Mouse (Mus musculus): ENCODE data around the gene Fads1.

The Fads1 gene

DNA sequence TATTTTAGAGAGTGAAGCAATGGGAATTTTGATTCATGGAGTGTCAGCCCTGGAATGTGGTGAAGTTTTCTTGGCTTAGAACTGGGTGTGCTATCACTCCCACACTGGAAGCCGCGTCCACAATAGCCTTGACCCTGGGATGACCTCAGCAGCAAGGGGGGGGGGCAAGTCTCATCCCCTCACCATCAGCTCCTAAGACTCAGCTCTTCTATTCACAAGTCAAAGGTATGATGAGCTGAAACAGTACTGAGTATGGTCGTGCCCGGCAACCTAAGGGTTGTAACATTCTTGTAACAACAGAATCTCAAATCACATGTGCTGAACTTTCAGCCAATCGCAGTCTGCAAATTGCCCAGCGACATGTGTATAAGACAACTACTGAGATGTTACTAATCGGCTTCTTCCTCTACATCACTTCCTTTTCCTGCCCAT, 5.7 kb upstream of the Fads1 start:
- DNase-seq (ENCODE audit: low spot score in 2 of 2) = no peak

DNA sequence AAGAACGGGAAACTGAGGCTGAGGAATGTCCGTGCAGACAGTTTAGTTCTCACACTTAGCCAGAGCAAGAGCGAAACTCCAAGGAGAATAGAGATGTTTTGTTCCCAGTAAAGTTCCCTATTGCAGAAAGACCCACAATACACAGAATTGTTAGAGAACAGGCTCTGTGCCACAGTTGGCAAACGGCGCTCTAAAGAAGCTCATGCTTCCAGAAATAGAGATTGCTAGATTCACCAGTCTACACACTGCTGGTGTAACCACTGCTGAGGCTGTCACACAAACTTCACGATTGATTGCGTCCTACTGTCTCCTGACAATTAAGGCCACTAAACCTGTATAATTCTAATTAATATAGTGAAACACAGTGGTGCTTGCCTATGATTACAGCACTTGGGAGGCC, 1.5 kb upstream of the Fads1 start:
- no peak for DNase-seq (ENCODE audit: low spot score in 2 of 2)

DNA sequence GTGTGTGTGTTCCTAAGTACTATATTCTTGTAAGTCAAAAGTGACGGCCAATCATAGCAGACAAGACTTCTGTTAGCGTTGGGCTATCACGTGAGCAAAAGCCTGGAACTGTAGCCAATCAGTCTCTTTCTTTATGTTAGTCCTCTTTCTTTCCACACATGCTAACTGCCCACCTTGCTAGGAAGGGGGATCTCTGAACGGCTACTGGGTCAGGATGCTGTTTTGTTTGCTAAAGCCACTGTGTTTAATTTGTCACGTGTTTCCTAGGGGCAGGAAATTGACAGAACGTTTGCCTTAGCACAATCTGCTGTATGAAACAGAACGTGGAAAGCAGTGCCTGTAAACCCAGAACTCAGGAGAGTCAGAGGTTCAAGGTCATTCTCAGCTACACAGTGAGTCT, 546 bp upstream of the Fads1 start:
- no peak for DNase-seq (ENCODE audit: low spot score in 2 of 2)

DNA sequence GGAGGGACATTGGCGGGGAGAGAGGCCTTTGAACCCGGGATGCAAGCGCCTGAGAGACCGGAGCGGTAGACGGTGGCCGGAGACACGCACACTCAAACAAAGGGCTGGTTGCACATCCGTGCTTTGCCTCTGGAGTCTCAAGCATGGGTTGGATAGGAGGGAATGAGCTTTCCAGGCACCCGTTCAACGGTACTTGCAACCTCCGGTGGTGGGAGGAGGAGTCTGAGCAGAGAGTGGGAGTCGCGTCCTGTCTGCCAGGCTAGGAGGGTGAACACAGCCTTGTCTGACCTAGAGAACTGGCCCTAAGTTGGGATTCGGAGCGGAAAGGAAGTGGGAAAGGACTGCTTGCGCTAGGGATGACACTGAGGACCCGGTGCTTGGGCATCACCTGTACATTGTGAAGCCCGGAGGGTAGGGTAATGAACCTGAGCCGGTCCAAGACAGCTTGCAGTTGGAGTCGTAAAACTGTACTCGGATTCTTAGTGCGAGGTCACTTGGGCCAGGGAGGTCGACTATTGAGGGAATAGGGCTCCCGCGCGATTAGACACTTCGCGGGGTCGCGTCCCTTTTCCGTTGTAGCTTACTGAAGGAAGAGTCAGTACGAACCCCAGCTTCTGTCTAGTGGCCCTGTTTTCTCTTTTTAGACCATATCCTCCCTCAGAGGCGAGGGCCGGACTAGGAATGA, 753 bp downstream of the Fads1 start:
- peak; percentile 59 to 61 for DNase-seq (ENCODE audit: low spot score in 2 of 2)

DNA sequence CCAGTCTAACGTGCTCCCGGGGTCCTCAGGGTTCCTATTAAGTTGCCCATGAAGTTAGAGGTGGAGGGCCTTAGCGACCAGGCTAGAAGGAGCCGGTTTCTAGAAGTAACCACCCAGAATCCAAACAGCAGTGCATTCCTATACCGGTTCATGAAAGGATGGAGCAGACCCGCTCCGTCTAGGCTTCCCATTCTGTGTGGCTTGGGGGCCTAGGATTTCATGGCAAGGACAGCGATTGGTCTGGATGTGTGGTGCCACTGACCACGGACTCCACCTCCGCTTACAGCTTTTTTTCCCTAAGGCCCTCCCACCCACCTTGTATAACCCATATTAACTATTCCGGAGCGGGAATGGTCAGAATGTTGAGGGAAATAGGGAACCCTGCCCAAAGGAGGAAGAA, 1.4 kb downstream of the Fads1 start:
- no peak for DNase-seq (ENCODE audit: low spot score in 2 of 2)

DNA sequence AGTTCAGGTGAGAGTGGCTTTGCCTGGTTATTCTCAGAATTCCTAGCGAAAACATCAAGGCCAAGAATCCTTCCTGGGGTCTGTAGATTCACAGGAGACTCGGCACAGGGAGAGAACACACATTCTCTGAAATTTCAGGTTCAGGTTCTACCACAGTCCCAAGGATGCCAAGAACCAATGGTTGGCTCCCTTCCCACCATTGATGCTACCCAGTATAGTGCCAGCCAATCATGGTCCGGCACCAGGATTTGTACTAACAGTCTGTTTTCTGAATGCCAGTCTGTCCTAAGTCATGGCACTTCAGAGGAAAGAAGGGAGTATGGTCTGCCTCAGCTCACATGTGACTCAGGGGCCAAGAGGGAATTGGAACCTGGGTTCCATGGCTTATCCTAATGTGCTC, 3.2 kb downstream of the Fads1 start:
- no peak for DNase-seq (ENCODE audit: low spot score in 2 of 2)

DNA sequence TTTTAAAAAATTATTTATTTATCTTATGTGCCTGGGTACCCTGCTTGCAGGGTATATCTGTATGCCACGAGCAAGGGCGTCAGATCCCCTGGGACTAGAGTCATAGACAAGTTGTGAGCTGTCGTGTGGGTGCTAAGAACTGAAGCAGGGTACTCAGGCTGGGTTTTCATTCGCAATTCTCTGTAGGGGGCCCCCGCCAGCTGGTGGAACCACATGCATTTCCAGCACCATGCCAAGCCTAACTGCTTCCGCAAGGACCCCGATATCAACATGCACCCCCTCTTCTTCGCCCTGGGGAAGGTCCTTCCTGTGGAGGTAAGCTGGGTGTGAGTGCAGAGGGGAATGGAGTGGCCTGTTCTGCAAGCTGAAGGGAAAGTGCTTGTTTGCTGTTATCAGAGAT, 3.9 kb downstream of the Fads1 start:
- DNase-seq (ENCODE audit: low spot score in 2 of 2) = no peak

DNA sequence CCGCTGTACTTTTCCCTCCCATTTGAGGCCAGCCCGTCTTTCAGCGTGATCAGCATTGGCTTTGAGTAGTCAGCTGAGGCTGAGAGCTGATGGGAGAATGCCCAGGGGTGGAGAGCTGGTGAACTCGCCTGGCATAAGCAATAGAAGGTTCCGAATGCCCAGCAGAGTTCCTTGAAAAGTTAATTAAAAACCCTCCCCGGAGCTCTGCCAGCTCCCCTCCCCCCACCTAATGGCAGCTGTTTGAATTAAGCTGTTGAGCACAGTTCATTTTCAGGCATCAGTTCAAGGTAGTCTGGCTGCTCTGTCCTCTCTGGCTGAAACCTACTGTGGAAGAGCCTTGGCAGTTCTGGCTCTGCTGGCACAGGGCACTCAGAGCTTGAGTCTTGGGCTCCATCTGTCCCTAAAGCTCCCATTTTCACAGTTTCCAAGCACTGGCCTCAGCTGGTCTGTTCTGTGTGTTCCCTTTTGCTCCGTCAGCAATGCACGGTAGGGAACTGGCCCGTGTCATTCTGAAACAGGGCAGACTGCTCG, 5.7 kb downstream of the Fads1 start:
- no peak for DNase-seq (ENCODE audit: low spot score in 2 of 2)

DNA sequence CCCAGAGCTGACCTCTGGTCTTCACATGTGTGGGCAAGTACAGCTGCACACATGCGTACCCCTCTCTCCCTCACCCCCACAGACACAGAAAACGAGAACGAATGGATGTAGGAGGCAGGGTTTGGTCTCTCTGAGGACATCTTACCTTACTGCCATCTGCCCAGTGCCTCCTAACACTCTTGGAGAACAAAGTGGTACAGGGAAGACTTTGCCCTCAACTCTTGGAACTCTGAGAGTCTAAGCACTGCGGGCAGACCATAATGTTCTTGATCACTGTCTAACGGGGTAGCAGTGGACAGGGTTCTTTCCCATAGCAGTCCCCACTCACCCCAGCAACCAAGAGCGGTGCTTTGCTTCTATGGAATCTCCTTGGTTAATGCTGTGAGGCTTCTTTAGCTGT, 6.3 kb downstream of the Fads1 start:
- DNase-seq (ENCODE audit: low spot score in 2 of 2) = no peak

DNA sequence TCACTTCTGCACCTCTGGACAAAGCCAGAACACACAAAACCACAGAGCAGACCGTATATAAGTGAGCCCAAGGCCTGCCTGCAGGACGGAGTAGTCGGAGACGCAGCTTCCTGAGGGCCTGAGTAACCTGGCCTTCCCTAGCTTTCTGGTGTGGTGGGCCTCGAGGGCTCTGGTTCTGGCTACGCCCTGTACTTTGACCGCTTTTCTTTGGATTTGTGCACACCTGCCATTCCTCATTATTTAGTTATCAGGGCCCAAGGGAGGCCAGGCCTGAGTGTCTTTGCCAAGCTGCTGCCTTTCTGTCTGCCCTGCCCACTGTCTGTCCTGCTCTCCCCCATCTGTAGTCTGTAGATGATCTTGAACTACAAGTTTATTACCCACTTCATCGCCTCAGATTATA, 7.3 kb downstream of the Fads1 start:
- DNase-seq (ENCODE audit: low spot score in 2 of 2) = no peak

DNA sequence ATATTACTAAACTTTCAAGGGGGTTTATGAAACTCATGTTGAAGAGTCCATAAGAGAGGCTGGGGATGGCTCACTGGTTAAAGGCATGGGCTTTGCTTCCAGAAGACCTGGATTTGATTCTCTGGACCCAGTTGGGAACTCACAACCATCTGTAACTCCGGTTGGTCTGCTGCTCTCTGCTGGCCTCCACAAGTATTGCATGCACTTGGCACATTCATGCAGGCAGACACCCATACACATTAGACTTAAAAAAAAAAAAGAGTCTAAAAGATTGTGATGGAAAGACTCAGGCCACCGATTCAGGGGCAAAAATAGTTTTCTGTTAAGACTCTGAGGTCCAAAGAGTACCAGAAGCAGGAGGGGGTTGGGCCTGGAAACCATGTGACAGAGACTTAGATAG, 8.1 kb downstream of the Fads1 start:
- DNase-seq (ENCODE audit: low spot score in 2 of 2) = peak; percentile 69 to 78

DNA sequence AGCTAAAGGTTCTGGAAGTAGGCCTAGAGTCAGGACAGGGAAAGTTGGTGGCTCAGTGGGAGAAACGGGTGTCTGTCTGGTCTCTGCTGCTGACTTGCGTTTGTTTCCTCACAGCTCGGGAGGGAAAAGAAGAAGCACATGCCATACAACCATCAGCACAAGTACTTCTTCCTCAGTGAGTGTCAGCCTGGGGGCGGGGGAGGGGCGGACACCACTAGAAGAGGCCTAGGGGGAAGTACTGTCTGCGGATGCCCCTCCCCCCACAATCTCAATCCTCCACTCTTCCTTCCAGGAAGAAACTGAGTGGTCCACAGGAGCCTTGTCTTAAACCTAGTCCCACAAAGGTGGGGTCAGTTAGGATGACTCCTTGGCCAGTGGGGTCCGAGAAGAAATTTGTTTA, 8.6 kb downstream of the Fads1 start:
- DNase-seq (ENCODE audit: low spot score in 2 of 2) = no peak

DNA sequence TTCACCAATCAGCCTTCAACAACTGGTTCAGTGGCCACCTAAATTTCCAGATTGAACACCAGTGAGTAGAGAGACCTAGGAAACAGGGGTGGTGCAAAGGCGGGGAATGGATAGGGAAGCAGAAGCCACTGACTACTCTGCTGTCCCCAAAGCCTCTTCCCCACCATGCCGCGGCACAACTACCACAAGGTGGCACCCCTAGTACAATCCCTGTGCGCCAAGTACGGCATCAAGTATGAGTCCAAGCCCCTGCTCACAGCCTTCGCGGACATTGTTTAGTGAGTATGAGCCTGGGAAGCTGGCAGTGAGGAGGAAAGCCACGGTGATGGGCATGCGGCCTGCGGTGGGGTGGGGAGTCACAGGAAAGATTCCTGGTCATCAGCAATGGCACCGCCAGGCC, 11.6 kb downstream of the Fads1 start:
- no peak for DNase-seq (ENCODE audit: low spot score in 2 of 2)

DNA sequence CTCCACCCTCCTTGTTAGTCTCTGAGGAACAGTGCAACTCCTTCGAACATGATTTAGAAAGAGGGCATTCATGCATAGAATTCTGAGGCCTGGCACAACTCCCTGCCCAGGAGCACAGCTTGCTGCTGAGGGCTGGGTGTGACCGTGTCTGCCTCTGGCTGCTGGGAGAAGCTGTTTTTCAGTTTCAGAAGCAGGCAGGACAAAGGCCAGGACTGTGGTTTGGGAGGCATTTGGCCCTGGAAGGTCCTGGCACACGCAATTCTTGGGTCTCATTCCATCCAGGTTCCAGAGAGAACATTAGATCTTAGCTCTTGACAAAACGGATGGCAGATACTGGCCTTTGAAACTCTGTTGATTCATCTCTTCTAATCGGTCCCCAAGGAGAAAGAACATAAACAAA, 12.6 kb downstream of the Fads1 start:
- no peak for DNase-seq (ENCODE audit: low spot score in 2 of 2)

DNA sequence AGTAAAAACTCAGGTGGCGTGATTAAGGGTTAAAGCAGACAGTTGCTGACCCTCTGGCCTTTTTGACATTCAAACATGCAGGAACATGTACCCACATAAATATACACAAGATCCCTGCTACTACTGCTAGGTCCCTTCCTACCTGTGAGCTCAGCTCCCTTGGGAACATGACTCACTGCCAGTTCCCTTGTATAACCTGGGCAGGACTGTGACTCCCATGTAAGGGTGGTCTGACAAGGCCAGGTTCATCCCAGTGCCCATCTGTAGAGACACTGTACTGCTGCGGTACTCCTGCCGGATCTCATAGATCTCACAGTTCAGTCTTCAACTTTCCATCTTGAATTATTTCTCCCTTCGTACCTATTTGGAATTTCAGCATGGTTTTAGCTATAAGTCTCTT, 14.4 kb downstream of the Fads1 start:
- DNase-seq (ENCODE audit: low spot score in 2 of 2) = no peak

DNA sequence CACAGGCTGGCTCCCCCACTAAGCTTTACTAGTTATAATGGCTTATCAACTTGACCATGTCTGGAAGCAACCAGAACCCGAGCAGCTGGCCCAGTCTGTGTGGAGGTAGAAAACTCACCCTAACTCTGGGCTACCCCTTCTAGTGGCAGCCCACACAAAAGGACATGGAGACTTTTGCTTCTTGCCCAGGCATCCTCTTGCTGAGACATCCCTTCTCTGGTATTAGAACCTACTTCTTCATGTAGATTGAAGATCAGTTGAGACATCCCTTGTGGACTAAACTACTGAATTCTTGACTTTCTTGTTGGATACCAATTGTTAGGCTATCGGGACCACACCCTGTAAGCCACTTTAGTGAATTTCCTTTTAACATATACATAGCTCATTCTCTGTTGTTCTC, 15.6 kb downstream of the Fads1 start:
- no peak for DNase-seq (ENCODE audit: low spot score in 2 of 2)

DNA sequence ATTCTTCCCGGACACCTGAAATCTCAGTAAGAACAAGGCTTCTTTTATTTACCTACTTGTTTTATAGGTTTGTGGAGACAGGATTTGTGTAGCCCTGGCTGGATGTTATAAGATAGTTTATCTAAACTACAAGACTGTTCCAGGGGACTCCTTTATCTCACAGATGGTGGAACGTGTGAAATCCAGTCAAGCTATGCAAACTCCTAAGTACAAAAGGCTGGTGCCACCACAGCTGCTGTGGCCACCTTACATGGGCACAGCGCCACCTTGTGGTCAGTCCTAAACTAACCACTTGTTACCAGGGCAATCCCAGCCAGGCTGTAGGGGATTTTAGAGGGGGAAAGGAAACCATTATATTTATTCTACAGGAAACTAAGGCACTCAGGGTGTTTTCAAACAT, 16.0 kb downstream of the Fads1 start:
- DNase-seq (ENCODE audit: low spot score in 2 of 2) = peak in 1 of 2 experiments; percentile 79

DNA sequence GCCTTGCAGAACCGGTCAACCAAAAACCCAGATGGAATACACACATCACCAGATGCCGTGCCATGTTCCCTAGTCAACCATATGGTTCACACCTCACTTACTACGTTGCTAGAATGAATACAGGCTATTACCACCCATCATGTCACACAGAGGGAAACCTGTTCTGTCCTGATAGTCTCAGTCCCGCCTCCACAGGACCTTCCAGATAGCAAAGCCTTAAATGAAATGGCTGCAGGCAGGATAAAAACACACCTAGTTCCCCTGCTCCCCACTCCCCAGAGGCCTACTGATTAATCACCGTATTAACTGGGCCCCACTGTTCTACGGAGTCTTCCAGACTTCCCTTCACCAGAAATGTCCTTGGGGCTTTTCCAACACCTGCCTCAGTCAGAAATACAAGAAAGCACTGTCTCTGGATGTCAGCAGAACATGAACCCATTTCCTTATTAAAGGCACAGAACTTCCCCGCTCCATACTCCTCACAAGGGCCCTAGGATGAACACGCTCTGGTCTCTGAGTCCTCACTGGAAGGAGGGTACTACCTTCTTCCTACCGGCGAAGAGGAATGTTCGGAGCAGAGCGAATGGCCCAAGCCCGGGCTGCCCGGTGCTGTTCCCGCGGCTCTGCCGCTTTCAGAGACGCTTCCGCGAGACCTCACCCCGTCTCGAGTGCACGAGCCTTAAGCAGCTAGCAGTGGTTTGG, 20.6 kb downstream of the Fads1 start:
- no peak for DNase-seq (ENCODE audit: low spot score in 2 of 2)

DNA sequence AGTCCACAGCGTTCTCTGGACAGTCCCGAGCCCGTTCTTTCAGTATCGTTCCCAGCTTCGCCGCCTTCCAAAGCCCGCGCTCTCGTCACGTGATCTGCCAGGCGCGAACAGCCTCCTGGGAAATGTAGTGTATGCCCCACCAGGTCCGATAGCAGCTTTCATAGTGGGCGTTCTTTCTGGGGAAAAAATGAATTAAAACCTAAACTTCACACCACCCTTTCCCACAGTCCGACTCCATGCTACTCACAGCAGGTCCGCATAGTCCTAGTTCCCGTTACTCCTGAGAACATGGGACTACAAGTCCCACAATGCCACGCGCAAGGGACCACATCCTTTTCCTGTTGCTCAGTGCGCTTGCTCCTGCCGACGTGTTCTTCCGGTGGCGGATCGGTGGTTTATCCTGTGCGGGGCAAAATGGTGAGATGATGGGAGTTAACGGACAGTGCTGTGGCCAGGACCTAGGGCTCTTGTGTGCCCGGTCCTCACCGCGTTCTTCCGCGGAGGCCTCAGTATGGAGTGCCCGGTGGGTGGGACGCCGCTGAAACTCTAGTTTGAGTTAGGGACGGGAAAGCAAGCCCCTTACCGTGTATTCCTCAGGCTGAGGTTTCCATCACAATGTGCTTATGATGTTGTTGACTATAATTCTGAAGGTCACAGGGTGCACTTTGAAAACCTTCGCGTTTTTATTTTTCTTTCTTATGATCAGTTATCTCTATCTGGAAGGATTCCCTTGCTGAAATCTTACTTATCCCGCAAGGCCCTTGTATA, 21.3 kb downstream of the Fads1 start, which contains the start of the genes Tmem258 and Fen1:
Tmem258 (plus strand) TSS at position 167 of the 768 bp plus-strand sequence.
Fen1 (minus strand) TSS at position 322 of the 768 bp plus-strand sequence.
- peak; percentile 89 to 91 for DNase-seq (ENCODE audit: low spot score in 2 of 2)

DNA sequence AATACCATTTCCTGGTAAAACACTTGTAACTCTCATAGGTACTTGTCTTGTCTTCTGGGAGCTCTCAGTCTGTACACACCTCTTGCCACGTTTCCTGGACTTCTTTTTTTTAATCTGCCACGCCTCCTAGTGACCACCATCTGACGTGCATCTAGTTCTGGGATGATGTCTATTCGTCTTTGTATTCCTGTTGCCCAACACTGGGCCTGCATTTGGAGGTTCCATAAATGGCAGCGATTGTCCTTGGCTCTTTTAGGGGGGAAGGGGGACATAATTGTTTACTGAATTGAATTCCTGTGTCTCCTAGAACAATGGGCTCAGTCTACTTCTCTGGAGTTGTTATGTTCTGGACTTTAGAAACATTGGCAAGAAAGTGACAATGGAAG, 21.9 kb downstream of the Fads1 start:
- peak in 1 of 2 experiments; percentile 35 for DNase-seq (ENCODE audit: low spot score in 2 of 2)

DNA sequence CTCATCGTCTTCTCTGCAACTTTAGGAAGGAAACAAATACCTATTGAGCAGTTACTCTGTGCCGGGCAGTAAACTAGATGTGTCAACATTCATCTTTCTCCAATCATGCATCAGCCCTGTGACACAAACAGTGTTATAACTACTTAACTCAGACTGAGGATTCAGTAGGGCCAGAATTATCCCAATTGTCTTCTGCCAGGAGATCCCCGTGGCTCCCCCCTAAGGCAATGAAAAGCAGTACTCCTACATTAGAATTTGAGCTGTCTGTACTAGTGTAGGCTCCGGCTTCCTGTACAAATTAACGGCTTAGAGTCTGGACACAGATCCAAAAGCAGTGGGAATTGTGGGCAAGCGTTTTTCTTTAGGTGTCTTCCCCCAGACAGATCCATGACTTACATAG, 22.4 kb downstream of the Fads1 start:
- DNase-seq (ENCODE audit: low spot score in 2 of 2) = no peak

DNA sequence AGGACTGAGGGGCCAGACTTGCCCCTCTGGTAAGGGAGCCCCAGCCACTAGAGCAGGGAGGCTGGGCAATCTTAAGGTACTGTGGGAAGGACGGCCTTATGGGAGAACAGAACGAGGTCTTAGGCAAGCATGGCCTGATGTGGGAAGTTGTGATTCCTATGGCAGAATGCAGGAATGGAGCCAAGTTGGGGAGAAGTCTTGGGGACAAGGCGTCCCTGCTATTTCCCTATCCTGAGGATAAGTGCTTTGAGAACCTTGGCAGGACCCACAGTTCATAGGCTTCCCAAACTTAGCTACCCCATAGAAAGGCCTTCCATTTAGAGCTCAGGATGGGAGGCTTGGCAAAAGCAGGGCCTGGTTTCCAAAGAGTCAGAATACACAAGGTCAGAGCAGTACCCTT, 26.2 kb downstream of the Fads1 start:
- no peak for DNase-seq (ENCODE audit: low spot score in 2 of 2)

Measured in urinary bladder, postnatal 36 days (tissue).